Mouse (Mus musculus): ENCODE results near the gene Map2k6. TPM values are rescaled to one million over a fixed set of nuclear protein-coding genes. Genes with fewer than 3 reads are reported as not detected.
A peak's percentile ranks its signal among the peaks of the same experiment; 100 is the strongest.

The Map2k6 gene
- total RNA-seq, 1 experiment from 2014 or later = 21.7 TPM

DNA sequence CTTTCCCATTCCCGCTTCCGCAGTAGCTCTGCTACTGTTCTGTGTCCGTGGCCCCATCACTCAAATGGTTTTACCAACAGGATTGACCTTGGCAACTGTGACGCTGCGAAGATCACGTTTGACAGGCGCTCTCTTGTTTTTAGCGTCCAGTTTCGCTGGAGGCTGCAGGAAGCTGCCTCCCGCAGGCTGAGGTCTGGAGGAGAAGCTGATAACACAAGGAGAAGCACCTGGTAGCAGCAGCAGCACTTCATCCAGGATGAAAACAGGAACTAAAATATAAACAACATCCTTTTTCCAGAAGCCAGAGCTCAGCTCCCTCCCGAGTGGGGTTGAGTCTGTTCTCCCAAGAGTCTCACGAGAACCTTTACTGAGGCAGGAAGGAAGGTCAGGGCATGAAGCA is 164.3 kb downstream of the Map2k6 start:
- ATAC-seq (replicated peaks in 1 of 2; ENCODE audit: insufficient read depth in 1 of 2, low FRiP score in 2 of 2, low TSS enrichment in 1 of 2, low read depth in 1 of 2, poor library complexity in 2 of 2, severe bottlenecking in 2 of 2) = peak in 1 of 2 experiments; percentile 69; a peak in 2 of 4 replicates

DNA sequence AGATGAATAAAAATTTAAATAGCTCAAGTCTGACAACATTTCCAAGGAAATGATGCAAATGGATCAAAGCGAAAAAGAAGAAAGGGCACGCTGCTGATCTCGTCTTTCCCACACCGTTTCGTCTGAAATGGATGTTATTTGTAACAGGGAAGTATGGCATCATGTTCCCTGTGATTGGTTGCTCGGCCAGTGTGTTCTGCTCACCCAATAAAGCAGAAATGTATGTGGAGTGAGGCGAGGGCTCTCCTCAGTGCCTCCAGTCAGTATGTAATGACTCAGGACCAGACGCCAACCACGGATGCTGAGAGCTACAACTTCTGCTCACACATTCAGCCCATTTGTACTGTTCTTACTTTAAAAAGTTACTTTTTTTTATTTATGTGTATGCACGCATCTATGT is 164.9 kb downstream of the Map2k6 start:
- ATAC-seq (replicated peaks in 1 of 2; ENCODE audit: insufficient read depth in 1 of 2, low FRiP score in 2 of 2, low TSS enrichment in 1 of 2, low read depth in 1 of 2, poor library complexity in 2 of 2, severe bottlenecking in 2 of 2) = no peak

DNA sequence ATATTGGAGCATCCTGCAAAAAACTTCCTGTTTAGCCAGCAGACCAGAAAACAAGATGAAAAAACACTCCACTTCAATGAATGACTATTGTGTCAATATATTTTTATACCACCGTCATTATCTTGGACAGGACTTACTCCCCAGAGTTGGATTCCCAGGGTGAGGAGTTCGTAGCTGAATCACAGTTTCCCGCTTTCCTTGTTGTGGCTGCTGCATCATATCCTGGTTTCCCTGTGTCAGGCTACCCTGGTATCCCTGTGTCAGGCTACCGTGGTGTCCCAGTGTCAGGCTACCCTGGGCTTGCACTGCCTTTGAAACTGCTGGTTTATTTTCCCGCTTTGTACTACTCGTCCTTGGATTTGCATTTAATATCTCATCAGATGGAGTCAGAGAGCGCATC is 167.4 kb downstream of the Map2k6 start:
- 0 out of 4 replicates have a peak, but pooled peaks of 1 of the 2 experiments have one; percentile 14 for ATAC-seq (replicated peaks in 1 of 2; ENCODE audit: insufficient read depth in 1 of 2, low FRiP score in 2 of 2, low TSS enrichment in 1 of 2, low read depth in 1 of 2, poor library complexity in 2 of 2, severe bottlenecking in 2 of 2)

DNA sequence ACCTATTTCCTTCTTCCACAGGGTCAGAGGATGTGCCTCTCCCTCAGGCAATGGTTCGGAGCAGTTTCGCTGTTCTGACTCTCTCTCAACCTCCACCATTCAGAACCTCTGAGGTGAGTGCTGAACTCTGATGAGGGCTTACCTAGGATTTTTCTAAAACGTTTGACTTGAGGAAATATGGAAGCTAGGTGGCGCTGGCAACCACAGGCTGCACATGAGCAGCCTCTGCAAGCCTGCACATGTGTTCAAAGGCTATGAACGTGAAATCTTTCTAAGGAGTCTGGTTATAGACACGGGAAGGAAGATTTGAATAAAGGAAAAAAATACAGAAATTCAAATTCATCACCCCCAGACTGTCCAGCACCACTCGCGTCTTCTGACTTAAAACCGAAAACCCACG is 173.6 kb downstream of the Map2k6 start:
- peak; percentile 49 to 53; a peak in 3 of 4 replicates for ATAC-seq (replicated peaks in 1 of 2; ENCODE audit: insufficient read depth in 1 of 2, low FRiP score in 2 of 2, low TSS enrichment in 1 of 2, low read depth in 1 of 2, poor library complexity in 2 of 2, severe bottlenecking in 2 of 2)

Other genes with a start within 250 kb of the Map2k6 start
- gene Abca9, start 230.9 kb upstream of the Map2k6 start, total RNA-seq (2017) = 0.20 and 0.94 TPM in 2 replicates
- gene Abca6, start 147.3 kb upstream of the Map2k6 start, total RNA-seq (2017) = 0.31 TPM in 1 of 2 replicates, not detected in the other
- gene Abca5, start 61.4 kb upstream of the Map2k6 start, total RNA-seq (2017) = 2.3 and 3.5 TPM in 2 replicates

All from hematopoietic stem cell, adult 5-6 weeks (primary cell).